Mouse (Mus musculus) testis, postnatal 10 days (tissue): ENCODE measurements around the gene Klhdc1.

Source experiments
- DNase-seq: peaks from one replicate; pipeline ENCODE4 v3.0.0; 2021; ENCODE audit warnings: low spot score

Gene Klhdc1

DNA sequence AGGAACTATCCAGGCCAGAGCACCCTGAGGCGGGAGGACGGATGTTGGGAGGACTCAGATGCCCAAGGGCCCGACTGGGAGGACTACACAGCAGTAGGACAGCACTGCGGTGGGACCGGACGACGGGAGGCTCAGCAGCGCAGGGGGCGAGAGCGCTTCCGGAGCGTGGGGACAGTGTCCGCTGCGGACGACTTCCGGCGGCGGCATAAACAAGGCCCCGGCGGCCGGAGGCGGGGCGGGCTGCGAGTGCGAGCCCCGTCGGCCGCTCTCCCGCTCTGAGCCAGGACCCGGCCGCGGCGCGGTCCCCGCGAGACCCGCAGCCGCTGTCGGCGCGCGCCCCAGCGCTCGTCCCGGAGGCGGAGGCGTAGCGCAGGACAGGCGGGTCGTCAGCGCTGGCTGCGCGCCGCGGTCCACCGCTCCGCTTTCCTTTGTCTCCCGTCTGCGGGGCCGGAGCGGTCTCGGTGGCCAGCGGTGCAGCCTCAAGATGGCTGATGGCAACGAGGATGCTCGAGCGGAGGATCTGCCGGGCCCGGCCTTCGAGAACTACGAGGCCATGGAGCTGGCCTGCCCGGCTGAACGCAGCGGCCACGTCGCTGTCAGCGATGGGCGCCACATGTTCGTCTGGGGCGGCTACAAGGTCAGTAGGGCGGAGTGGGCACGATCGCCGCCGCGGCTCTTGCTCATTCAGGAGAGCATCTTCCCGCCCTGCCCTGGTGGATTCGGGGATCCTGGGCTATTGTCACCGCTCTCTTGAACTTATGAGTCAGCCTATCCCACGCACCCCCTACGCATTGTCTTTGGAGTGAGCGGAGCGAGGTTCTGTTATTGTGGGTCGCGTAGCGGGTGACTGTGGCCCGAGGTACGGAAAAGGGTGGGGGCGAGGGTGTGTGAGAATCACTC lies 55.8 kb downstream of the Klhdc1 start, which contains the start of gene Klhdc2:
Gene Klhdc2 (plus strand): TSS at position 171 of the 900 bp plus-strand sequence.
- peak; percentile 88 for DNase-seq

DNA sequence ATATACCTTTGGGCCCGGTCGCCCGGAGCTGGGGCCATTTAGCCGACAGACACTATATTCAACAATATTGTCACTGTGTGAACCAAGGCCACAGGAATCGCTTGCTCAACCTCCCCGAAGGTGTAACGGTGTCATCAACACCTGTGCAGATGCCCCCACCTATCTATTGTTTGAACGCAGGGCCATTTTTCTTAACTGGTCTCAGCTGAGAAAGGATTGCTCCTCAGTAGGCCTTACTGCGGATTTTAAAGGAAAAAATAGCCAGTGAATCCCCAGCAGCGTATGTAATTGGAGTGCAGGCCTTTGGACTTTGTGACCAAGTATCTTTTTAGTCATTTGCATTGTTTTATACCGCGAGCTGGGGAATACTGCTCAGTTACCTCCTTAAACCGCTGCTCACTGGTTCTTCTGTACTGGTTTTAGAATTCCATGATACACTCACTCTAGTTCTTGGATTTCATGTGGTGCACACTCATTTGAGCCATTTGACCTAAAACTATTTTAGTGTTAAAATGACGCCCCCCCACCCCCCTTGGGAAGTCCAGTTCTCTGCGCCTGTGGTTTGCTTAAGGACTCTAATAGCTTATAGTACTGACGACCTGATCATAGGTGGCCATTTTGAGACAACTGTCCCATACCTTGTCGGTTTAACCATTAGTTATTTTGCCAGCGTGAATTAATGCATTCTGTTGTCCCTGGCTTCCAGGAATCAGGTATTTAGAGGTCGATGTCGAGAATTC lies 56.6 kb downstream of the Klhdc1 start:
- DNase-seq = no peak

DNA sequence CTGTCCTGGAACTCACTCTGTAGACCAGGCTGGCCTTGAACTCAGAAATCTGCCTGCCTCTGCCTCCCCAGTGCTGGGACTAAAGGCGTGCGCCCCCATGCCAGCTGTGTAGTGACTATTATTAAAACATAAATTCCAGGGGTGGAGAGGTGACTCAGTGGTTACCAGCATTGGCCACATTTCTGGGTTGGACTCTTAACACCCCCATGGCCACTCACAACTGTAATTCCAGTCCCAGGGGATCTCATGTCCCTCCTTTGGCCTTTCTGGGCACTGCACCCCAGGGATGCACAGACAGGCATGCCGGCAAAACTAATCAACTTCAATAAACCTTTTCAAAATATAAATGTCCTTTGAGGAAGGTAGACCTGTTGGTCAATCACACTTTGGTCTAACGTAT lies 57.3 kb downstream of the Klhdc1 start:
- no peak for DNase-seq

DNA sequence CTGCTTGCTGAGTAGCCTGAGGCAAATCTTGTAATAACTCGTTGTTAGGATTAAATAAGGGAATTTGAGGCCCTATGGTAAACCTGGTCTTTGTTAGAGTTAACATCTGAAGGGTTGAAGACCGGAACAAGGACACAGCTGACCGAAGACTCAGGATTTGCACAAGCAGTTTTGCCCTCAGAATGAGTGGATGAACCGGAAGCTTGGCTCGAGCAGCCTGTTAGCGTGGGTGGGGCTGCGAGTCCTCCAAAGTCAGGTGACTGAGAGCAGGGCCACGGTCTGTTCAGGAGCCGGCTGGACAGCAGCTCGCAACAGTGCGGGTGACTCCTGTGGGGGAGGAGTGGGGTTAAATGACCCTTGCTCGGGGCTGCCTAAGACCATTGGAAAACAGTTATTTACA lies 58.3 kb downstream of the Klhdc1 start:
- peak; percentile 71 for DNase-seq

DNA sequence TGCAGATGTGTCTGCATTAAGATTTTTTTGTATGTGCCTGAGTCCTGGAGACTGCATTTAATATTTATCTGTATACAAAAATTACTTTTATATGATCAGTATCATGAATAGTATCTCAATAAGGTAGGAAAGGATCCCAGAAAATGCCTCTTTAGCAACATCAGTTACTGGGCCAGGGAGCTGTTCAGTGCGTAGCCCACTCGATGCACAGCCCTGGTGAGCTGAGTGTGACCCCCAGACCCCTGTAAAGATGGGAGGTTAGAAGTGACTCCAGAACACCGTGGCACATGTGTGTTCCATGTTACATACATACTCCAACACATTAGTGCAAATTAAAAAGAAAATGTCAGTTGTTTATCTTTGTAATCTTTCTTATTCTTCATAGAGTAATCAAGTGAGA lies 58.9 kb downstream of the Klhdc1 start:
- DNase-seq = no peak

DNA sequence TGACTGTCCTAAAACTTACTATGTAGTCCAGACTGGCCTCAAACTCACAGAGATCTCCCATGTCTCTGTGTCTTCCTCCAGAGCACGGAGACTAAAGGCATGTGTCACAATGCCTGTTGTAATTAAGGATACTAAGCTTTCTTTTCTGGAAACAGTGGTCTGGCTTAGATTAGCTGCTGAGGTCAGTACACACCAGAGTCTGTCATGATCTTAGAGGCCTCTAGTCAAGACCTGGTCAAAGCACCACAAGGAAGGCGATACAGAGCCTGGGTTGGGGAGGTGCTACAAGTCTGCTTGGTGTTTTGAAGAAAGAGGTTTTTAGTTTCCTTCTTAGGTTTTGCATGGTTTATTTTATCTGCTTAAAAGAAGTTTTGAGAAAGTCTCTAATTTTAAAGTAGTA lies 59.4 kb downstream of the Klhdc1 start:
- no peak for DNase-seq

DNA sequence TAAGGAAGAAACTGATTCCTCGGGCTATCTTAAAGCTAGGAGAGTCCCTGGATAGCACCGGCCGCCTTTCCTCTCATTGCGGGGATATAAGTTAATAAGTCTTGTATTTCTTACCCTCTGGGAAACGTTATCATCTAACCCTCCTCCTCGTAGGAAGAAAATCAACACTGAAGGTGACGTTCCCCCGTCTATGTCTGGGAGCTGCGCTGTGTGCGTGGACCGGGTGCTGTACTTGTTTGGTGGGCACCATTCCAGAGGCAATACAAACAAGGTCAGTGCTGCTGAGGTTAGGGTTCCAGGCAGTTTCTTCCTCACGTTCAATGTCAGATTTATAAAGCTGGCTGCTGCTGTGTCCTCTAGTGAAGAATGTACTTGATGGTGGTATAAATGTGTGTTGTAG lies 61.2 kb downstream of the Klhdc1 start:
- DNase-seq = no peak

DNA sequence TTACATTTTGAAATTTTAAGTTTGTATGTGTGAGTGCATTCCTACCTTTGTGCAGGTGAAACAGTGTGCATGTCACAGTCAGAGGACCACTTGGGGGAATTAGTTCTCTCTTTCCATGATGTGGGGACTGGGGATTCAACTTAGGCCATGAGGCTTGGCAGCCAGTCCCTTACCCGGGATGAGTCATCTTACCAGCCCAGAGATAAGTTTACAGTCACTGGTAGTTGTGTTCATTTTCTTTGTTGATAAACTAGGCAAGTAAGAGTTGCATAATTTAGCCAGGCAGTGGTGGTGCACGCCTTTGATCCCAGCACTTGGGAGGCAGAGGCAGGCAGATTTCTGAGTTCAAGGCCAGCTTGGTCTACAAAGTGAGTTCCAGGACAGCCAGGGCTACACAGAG lies 63.1 kb downstream of the Klhdc1 start:
- no peak for DNase-seq

DNA sequence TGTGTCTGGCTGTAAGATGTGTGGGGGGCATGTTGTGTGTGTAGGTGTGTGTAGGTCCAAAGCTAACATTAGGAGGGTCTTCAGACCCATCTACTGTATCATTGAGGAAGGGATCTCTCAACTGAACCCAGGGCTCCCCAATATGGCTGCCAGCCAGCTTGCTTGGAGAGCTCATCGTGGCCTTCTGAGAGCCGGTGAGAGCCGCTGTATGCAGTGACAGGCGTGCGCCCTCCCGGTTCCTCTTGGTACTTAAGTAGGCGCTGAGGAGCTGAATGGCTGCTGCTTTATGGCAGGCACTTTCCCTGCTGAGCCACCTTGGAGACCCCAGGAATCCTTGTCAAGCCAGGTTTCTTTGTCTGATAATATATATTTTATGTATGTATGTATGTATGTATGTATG lies 65.4 kb downstream of the Klhdc1 start:
- DNase-seq = no peak

DNA sequence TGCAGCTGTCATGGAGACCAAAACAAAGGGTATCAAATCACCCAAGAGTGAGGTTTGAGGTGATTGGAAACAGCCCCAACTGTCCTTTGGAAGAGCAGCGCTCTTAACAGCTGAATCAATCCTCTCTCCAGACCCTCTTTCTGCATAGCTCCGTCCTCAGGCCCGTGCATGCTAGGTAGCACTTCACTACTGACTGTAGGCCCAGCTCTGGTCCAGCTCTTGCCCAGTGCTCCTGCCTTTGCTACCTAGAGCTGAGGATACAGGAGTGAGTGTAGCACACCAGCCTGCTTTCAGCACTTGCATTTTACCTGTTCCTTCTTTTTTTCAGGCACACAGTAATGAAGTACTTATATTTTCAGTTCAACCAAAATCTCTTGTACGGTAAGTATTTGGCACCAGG lies 68.7 kb downstream of the Klhdc1 start:
- DNase-seq = no peak

DNA sequence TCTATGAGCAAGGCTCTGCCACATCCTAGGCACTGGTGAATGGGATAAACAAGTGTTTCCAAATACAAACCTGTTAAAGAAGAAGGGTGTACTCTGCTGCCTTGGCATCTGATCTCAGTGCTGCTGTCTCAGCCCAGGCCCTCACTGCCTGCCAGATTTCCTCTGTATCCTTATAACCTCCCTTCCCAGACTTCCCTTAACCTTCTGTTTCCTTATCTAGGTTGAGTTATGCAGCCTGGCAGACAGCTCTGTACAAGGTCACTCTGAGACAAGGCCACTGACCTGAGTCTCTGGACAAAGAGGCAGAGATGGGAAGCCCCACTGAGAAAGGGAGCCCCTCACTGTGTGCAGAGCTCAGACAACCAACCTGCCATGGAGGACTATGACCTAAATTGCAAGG lies 77.5 kb downstream of the Klhdc1 start:
- DNase-seq = no peak

DNA sequence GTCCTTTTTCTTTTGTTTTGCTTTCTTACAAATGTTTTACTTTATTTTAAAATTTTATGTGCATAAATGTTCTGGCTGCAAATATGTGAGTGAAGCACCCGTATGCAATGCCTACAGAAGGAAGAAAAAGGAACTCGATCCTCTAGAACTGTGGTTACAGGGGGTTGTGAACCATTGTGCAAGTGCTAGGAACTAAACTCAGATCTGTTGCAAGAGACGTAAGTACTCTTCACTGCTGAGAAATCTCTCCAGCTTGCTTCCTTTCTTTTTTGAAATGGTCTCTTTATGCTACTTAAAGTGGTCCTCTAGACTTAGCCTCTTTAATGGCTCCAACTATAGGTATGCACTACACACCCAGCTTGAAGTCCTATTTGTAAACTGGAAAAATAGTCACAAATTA lies 90.2 kb downstream of the Klhdc1 start:
- DNase-seq = no peak

DNA sequence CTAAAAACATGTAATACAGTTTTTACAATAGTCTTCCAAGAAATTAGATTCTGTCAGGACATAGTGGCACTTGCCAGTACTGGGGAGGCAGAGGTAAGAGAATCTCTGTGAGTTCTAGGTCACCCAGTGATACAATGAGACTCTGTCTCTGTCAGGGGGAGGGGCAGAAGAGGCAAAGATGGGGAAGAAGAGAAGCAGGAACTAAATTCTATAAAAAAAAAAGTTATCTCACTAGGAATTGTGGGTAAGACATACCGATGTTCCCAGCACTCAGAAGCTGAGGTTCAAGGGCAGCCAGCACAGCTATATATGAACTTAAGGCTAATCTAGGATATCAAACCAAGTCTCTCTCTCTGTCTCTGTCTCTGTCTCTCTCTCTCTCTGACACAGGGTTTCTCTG lies 91.2 kb downstream of the Klhdc1 start:
- DNase-seq = no peak

DNA sequence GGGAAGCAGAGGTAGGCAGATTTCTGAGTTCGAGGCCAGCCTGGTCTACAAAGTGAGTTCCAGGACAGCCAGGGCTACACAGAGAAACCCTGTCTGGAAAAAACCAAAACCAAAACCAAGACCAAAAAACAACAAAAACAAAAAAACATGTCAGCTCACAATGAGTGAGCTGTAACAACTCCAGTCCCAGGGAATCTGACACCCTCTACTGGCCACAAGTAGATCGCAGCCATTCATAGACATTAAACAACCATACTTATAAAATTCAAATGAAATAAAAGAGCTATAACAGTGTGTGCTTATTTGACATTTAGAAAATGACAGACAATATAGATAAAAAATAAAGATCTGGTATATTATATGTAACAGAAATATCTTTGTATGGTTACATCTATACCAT lies 92.6 kb downstream of the Klhdc1 start:
- DNase-seq = peak; percentile 52
